Mouse (Mus musculus): ENCODE measurements at regions not wholly inside any gene's neighbourhood (a gene's known extent, or its start where the extent isn't known, plus 50 kb on each side); places are given as distances from the start of the nearest gene placed in this dataset.

DNA sequence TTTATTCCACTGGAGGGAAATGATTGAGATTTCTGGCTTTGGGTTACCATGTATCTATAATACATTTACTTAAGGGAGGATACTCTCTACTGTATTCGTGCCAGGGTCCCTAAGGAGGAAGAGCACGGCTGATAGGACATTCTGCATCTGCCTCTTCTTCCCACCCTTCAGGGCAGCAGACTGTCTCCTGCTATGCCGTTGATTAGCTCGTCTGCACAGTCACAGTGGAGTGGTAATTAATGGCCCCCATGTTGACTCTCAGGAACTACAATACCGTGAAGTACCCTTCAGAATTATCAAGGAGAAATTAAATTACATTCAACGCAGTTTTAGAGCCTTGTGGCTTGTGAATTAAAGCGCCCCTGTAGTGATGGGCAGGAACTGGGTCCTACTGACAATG is 52.0 kb upstream of the Map4k3 start:
- 57% methylated on average over 7 of the region's 7 CpGs for WGBS
- no peak overlapping the region for H3K9ac ChIP-seq (ENCODE audit: low read length)
- H3K27ac ChIP-seq (ENCODE audit: low read depth, low read length): no peak overlapping the region
- no peaks in the 10 kb centered on the region for H3K27me3 ChIP-seq (ENCODE audit: control insufficient read depth, insufficient read depth, low read length)
- H3K36me3 ChIP-seq (ENCODE audit: control insufficient read depth, insufficient read depth, low read length): no peaks in the 10 kb centered on the region
- no peak overlapping the region for H3K4me2 ChIP-seq (ENCODE audit: low read depth)
- no peak overlapping the region for H3K4me3 ChIP-seq (ENCODE audit: low read depth, low read length)
- ATAC-seq (ENCODE audit: insufficient read depth, low FRiP score, low TSS enrichment): no peak
- no peaks in the 10 kb centered on the region for H3K4me1 ChIP-seq (ENCODE audit: control insufficient read depth, insufficient read depth, low read length)
- no peak for DNase-seq (ENCODE audit: low spot score)
- H3K9me3 ChIP-seq (ENCODE audit: control insufficient read depth, low read length): no peaks in the 10 kb centered on the region

DNA sequence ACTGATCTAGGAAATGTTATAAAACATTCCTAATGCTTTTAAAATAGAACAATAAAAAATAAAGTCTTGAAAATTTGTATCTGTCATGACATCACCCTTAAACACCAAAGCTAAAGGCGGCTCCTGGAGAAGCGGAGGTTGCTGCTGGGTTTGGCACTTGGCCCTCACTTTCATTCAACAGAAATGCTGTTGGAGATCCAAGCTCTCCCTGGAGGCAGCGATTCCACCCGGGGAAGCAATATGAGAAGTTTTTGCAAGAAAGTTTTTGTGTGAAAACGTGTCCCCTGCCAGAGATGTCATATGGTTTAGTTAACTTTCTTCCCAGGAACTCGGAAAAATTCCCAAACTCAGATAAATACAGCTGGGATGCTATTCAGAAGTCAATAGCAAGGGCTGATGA is 51.5 kb upstream of the Map4k3 start:
- no peak for DNase-seq (ENCODE audit: low spot score)

More for the DNA sequence above, 51.5 kb upstream of the Map4k3 start:
- 78% methylated on average over 6 of the region's 6 CpGs for WGBS
- Histone ChIP-seq H3K4me2 (ENCODE audit: low read depth) (no peak overlapping the region), H3K36me3 (ENCODE audit: control insufficient read depth, insufficient read depth, low read length) (no peaks in the 10 kb centered on the region), H3K27me3 (ENCODE audit: control insufficient read depth, insufficient read depth, low read length) (no peaks in the 10 kb centered on the region), H3K4me3 (ENCODE audit: low read depth, low read length) (no peak overlapping the region), H3K27ac (ENCODE audit: low read depth, low read length) (no peak overlapping the region), H3K9me3 (ENCODE audit: control insufficient read depth, low read length) (no peaks in the 10 kb centered on the region), H3K4me1 (ENCODE audit: control insufficient read depth, insufficient read depth, low read length) (no peaks in the 10 kb centered on the region), H3K9ac (ENCODE audit: low read length) (no peak overlapping the region)
- no peak for ATAC-seq (ENCODE audit: insufficient read depth, low FRiP score, low TSS enrichment)
